Mouse (Mus musculus): ENCODE results near the gene A230050P20Rik.
"Not testable (repeated sequence)": the region's sequence is repeated elsewhere in the genome, so short reads cannot be mapped to it uniquely, and the experiment has no call there.

The A230050P20Rik gene

DNA sequence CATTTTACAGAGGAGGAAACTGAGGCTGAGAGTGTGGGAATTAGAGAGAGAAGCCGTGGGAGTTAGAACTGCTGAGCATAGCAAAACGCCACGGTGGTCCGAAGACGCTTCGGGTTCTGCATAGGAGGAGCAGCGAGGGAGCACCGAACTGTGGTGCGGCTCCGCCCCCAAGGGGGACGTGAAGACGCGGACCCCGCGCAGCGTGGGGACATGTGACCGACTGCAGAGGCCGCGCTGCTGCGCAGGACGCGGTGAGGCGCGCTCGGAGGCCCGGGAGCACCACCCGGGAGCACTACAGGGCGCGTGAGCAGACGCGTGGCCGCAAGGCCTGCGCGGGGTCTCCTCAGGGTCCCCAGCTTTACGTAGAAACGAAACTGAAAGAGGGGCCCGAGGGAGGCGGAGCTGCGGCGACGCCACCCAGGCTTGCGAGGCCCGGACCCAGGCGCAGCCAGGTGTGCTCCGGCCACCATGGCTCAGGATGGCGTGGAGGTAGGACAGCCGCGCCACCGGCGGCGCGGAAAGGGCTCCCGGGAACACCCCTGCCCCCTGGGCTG is at the start of gene A230050P20Rik:
Gene A230050P20Rik (plus strand): TSS at position 195 of the 554 bp plus-strand sequence.
- peak; percentile 71 to 80 for DNase-seq

DNA sequence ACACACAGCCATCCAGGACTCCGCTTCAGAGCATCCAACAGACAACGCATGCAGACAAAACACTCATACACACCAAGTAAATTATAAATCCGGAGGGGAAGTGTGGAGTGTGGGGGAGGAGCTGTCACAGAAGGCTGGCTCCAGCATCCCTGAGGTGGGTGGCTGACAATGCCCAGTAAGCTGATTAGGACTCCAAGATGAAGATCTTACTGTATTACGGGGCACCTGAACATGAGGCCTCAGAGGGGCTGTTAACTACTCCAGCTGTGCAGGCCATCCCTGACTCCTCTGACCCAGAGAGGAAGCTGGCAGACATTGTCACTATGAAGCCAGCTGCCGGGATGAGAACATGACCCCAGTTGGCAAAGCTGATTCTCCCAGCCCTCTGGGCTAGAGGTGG is 48.4 kb upstream of the A230050P20Rik start:
- DNase-seq: no peak

DNA sequence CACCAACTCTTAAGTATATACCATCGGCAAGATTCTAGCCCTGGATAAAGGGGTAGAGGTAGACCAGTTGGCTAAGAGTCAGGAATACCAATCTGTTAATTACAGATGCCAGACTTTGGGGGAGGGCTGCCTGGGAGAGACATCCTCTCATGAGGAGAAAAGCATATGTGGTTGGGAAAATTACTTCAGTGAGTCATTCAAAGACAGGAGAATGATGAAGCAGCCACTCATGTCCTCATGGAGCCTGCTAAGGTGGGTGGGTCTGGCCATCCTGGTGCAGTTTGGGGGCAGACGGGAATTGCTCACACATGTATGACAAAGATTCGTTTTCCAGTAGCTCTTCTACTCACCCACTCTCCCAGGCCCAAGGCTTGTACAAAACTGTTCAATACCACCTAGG is 45.6 kb upstream of the A230050P20Rik start:
- DNase-seq: no peak

DNA sequence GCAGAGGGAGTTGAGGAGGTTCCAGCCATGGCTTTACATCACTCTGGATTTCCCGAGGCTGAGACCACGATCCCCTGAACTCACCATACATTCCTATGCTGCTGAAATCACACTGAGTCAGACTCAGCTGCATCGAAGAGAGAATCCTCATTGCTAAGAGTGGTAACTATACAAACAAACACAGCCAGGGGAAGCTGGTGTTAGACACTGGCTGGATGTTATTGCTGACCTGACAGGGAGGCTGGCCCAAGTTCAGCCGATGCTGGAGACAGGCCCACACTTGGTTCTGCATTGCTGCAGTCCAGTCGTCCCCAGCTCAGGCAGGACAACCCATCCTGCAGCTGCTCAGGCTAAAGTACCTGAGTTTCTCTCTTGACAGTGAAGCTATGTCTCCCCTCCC is 42.7 kb upstream of the A230050P20Rik start:
- no peak for DNase-seq

DNA sequence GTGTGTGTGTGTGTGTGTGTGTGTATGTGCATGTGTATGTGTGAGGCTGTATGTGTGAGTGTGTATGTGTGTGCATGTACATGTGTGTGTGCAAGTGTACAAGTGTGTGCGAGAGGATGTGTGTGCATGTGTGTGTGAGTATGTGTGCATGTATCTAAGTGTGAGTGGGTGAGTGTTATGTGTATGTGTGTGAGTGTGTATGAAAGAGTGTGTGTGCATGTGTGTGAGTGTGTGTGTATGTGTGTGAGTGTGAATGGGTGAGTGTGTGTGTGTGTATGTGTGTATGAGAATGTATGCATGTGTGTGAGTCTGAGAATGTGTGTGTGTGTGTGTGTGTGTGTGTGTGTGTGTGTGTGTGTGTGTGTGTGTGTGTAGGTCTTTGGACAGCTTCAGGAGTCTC is 40.3 kb upstream of the A230050P20Rik start:
- DNase-seq: no peak

DNA sequence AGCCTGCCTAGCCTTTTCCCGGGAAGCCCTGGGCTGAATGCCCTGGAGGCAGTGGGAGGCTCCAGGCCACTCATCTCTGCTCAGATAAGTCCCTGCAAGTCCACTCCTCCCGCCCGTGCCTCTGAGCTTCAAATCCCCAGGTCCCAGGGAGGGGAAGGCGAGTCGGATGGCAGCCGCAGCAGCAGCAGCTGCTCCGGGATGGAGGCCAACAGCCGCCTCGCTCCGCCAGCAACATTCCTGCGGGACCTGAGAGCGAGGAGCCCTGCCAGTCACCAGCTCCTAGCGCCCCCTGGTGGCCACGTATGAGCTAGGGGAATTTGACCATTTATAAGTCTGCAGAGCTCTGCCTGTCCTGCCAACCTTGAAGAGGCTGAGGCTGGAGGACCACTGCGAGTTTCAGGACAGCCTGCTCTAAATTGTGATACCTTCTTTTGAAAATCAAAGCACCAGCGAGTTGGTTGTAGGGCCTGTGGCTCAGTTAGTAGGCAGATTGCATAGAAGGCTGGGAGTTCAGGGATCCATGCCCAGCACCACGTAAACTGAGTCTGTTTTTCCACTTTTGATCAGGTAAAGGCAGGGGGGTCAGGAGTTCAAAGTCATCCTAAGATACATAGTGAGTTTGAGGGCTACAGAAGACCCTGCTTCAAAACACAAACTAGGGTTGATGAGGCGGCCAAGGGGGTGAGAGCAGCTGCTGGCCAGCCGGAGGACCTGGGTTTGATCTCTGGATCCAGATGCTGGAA is 37.4 kb upstream of the A230050P20Rik start:
- peak; percentile 90 to 95 for DNase-seq

DNA sequence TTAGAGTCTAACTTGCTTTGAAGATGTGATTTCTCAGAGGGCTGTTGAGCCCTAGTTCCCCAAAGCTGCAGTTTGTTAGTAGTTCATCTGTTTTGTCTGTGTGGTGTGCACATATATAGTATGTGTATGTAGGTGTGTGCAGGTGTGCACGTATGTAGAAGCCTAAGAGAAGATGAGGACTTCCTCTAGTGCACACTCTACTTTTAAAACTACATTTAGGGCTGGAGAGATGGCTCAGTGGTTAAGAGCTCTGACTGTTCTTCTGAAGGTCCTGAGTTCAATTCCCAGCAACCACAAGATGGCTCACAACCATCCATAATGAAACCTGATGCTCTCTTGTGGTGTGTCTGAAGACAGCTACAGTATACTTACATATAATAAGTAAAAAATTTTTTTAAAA is 33.6 kb upstream of the A230050P20Rik start:
- no peak for DNase-seq

DNA sequence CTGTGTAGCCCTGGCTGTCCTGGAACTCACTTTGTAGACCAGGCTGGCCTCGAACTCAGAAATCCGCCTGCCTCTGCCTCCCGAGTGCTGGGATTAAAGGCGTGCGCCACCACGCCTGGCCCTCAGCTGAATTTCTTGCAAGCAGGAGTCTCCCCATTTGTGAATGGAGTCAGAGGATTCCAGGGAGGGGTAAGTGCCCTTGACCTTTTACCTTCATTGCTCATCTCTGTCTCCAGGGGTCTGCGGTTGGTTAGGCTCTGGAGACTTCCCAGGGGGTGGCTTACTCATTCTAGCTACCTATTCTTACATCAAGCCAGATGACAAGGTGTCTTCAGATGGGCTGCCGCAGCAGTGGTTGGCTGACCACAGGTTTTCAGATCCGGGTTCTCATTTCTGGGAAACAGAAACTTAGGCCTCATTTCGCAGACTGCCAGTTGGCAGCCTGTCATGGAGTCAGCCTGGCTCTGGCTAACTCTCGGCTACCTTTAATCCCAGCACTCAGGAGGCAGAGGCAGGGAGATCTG is 32.9 kb upstream of the A230050P20Rik start:
- not testable (repeated sequence) for DNase-seq

DNA sequence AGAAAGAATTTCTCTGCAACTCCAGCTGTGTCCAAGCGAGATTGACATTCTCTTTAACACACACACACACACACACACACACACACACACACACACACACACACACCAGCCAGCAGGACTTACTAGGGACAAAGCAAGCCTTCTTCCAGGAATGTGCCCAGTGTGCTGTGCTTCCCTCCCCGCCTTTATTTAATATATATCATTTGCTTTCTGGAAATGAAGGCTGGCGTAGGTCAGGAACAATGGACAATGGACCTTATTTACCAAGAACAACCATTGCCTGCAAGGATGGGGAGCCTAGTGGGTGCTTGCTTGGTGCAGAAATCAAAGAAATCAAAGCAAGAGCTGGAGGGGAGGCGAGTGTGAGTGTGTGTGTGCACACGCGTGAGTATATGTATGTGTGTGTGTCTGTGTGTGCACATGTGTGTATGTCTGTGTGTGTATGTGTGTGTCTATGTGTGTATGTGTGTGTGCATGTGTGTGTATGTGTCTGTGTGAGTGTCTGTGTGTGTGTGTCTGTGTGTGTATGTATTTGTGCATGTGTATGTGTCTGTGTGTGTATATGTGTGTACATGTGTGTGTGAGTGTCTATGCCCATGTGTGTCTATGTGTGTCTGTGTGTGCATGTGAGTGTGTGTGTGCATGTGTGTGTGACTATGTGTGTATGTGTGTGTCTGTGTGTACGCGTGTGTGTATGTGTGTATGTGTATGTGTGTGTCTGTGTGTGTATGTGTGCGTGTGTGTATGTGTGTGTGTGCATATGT is 31.1 kb upstream of the A230050P20Rik start:
- no peak for DNase-seq

DNA sequence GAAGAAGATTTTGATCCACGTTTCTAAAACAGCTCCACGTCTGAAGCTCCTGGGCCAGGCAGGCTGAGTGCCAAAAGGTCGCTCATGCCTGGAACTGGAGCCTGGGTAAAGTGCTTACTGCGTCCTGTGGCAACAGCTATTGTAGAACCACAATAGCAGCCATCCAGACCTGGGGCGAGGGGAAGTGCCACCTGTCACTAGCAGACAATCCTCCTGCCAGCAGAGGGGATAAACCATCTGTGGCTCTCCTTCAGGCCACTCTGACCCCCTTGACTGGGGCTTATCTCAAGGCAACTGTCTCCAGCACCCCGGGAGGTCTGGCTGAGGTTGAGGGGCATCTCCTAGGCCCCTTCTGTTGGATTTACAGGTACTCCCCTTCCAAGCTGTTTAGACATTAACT is 29.5 kb upstream of the A230050P20Rik start:
- DNase-seq: no peak

DNA sequence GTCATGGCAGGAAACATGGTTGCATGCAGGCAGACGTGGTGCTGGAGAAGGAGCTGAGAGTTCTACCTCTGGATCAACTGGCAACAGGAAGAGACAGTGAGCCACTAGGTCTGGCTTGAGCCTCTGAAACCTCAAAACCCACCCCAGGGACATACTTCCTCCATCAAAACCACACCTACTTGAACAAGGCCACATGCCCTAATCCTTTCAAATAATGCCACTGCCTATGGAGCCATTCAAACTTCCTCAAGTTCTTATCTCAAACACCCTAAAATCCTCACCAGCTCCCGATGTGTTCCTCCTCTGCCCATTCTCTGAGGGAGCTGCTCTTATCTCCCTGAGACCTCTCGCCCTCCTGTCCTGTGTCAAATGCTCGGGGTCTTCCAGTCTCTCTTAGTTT is 26.2 kb upstream of the A230050P20Rik start:
- DNase-seq: no peak

DNA sequence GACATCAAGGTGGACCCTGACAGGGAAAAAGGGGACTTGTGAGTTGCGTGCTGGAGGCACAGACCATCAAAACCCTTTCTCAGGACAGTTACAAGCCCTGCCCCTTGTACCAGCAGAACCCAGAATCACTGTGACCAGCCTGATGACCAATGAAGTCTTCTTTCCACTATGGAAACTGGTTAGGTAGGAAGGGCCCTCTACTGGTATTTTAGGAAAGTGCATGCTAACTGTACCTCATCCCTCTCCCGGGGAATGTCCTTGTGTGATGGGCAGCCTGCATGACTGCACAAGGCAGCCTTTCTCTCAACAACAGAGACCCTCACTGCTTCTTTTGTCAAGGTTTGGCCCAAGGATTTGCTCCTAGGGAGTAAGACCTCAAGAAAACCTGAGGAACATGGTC is 25.8 kb upstream of the A230050P20Rik start:
- peak; percentile 10 to 17 for DNase-seq

DNA sequence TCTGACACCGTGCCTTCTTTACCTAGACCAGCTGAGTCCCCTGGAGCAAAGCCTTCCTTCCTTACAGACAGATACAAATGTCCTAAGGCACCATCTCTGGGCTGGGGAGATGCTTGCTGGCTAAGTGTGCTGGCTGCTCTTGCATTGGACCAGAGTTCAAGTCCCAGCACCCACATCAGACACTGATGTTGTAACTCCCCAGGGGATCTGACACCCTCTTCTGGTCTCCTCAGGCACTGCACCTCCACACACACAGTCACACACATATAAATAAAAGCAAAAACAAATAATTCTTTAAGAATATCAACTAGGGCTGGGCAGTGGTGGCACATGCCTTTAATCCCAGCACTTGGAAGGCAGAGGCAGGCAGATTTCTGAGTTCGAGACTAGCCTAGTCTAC is 18.3 kb upstream of the A230050P20Rik start:
- DNase-seq: no peak

DNA sequence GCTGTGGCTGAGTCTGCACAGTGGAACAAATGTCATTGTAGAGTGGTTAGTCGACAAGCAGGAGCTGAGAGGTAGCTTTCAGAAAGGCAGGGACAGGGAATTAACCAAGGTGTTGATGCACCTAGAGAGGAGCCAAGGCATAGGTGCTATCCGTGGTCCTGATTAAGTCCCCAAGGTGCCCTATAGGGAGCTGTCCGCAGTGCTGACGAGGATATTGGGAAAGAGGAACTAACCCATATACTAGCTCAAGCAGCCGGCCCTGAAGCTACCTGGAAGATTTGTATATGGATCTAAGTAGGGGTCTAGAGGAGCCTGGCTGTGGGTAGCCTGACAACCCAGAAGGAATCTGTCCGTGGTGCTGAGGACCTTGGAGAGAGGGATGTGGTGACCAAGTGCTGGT is 11.3 kb upstream of the A230050P20Rik start:
- no peak for DNase-seq

DNA sequence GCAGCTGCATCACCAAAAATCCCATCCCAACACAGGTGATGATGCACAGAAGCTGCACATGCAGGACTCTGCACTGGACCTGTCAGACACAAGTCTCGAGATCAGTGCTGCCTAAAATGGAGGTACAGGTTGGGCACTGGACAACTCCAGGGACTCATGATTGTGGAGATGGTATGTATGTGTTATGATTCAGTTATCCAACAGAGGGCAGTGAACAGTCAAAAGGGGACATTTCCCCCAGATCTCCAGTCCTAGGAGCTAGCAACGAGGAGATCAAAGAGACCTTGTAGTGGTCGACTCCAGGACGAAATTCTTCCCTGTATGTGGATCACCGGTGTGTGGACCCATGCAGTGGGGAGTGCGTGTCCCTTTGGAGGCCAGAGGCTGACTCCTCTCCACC is 8.5 kb upstream of the A230050P20Rik start:
- no peak for DNase-seq

DNA sequence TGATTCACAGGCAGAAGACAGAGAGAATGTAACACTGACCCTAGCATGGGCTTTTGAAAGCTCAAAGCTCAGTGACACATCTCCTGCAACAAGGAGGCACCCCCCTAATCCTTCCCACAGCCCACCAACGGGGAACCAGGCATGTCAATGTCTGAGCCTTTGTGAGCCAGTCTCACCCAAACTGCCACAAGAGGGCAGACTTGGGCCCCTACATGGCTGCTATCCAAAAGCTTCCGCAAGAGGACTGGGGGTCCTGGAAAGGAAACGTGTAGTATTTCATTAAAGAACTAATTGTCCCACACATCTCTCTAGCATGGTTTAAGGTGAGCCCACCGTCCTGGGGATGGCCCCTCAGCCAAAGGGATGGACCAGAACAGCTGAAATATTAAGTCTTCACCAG is 6.6 kb upstream of the A230050P20Rik start:
- peak in 1 of 2 experiments; percentile 13 for DNase-seq

DNA sequence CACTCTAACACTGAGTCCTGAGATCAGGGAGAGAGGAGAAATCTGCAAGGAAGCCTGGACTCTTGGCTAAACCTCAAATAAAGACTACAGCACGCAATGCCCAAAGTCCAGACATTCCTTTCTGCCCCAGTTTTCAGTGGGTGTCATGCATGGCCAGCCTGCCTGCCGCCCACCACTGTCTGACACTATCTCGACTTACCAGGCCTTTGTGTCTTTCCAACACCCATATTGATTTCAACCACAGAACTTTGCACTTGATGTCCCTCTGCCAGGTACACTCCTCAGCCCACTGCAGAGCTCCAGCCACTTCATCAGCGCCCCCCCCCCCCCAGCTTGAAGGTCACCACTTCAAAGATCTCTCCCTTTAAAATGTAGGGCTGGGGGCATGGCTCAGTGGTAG is 6.2 kb upstream of the A230050P20Rik start:
- no peak for DNase-seq

DNA sequence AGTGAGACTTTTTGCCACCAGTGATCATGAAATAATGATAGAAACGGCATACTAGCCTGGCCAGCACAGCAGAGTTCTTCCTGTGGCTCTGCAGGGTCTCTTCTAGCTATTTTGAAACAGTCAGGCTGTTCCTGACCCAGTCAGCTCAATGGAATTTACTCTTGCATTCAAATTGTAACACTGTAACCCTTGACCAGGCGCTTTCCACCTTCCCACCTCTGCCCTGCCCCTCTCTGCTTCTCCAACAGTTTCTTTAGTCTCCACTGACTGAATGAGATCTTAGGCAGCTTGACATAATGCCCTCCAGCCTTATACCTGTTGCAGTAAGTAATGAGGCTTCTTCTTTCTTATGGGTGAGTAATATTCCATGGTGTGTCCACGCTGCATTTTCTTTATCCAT is 1.6 kb upstream of the A230050P20Rik start:
- DNase-seq: no peak

DNA sequence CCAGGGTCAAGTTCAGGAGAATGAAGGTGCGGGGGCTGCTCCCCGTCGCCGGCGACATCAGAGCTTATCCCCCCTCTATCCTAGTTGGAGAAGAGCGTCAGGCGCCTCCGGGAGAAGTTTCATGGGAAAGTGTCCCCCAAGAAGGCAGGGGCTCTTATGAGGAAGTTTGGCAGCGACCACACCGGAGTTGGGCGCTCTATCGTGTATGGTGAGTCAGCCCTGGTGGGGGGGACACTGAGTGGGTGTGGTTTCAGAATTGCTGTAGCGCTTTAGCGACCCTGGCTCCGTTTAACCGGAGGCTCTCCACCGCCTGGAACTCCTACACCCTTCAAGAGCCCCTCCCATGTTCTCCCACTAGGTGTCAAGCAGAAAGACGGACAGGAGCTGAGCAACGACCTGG is 804 bp downstream of the A230050P20Rik start:
- DNase-seq: peak; percentile 15 to 22

DNA sequence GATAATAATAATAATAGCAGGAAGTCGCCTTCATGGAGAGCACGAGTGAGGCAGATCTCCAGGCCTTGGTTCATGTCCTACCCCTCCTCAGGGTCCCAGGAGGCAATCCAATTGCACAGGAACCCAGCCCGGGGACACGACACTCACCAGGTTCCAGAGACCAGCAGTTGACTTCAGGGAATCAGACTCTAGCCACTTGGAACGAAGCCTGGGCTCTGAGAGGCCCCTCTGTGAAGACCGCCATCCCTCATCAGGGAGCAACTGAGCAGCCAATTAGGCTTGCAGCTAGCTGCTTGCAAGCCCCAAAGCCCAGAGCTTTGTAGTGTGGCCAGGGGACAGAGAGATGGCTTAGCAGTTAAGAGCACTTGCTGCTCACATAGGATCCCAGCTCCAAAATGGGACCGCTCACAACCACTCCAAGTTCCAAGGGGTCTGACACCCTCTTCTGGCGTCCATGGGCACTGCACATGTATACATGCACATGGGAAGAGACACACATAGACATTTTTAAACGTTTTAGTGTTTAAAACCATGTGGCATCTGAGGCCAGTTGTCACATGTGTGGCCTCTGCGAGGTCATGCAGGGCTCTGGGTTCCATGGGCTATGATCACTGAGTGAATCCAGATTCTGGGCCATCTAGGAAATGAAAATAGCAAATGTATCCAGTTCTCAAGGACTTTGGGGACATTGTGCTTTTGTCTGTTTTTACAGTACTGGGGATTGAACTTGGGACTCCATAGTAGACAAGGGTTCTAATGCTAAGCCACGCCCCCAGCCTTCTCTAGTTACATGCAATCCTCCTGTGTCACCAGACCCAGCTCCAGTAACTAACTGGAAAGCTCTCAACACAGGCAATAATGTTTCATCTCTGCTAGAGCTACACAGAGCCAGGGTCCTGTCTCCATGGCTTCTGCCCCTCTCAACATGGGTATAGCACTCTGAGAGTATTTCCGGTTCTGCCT is 2.0 kb downstream of the A230050P20Rik start:
- peak in 1 of 2 experiments; percentile 22 for DNase-seq

DNA sequence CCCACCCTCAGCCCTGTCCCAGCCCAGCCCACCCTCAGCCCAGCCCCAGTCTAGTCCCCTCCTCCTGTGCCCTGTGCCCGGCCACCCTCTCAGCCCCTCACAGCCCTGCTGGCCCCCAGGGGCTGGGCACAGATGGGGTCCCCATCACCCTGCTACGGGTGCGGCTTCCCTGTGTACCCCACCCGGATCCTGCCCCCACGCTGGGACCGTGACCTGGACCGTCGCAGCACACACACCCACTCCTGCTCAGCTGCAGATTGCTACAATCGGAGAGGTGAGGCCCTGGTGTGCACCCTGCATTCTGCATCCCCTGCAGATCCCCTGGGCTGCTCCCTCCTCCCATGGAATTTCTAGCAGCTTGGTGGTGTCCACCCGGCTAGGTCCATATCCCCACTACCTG is 4.5 kb downstream of the A230050P20Rik start:
- no peak for DNase-seq

DNA sequence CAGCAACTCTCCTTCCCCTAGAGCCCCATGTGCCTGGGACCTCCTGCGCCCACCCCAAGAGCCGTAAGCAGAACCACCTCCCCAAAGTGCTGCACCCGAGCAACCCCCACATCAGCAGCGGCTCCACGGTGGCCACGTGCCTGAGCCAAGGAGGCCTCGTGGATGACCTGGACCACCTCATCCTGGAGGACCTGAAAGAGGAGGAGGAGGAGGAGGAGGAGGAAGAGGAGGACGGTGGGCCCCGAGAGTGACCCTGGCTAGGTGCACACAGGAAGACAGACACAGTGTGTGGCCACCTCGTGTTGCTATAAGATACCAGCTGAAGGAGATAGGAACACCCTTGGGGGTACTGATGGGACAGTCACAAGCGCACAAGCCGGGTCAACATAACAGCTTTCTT is 5.1 kb downstream of the A230050P20Rik start:
- DNase-seq: no peak
